Mouse (Mus musculus): ENCODE measurements around the gene Rccd1.

- TF ChIP-seq CTCF (IDR thresholded peaks at IDR 0.05) (no peak), EP300 (IDR thresholded peaks at IDR 0.05) (no peak)
Measured at GRCm38 (mm10) chr7:80330278-80330677, 6.0 kb upstream of the Rccd1 start.

Measured in lung, postnatal 0 days (tissue).